Mouse (Mus musculus) lung, embryonic 14.5 days (tissue): ENCODE results near the gene Tanc2. TPM values are rescaled to one million over a fixed set of nuclear protein-coding genes. Genes with fewer than 3 reads are reported as not detected.

ENCODE experiments used
- ATAC-seq: fragments of 200-750 bp; cut with Nextera tagmentation; 2 replicates; pipeline ENCODE4 v1.8.0; 2017; ENCODE audit warnings: mild to moderate bottlenecking, moderate TSS enrichment, moderate library complexity; ENCODE audit not compliant: insufficient read depth
- DNase-seq: peaks from one replicate; pipeline ENCODE4 v3.0.0-alpha.2; 2015
- H3K27ac ChIP-seq: fragments of 300-500 bp; sonication (generic); 2 replicates; pipeline ENCODE4 v1.5.1; 2014; ENCODE audit warnings: low read depth, mild to moderate bottlenecking, moderate library complexity
- H3K27me3 ChIP-seq: fragments of 300-500 bp; sonication (generic); 2 replicates; pipeline ENCODE4 v1.6.1; 2014; ENCODE audit warnings: low read length, control low read depth; ENCODE audit not compliant: insufficient read depth
- H3K36me3 ChIP-seq: fragments of 300-500 bp; sonication (generic); 2 replicates; pipeline ENCODE4 v1.6.1; 2014; ENCODE audit warnings: control low read depth; ENCODE audit not compliant: insufficient read depth
- H3K4me1 ChIP-seq: fragments of 300-500 bp; sonication (generic); 2 replicates; pipeline ENCODE4 v1.6.1; 2014; ENCODE audit warnings: antibody characterized with exemption, control low read depth; ENCODE audit not compliant: insufficient read depth
- H3K4me2 ChIP-seq: fragments of 300-500 bp; sonication (generic); 2 replicates; pipeline ENCODE4 v1.6.1; 2014; ENCODE audit warnings: mild to moderate bottlenecking
- H3K4me3 ChIP-seq: fragments of 300-500 bp; sonication (generic); 2 replicates; pipeline ENCODE4 v1.5.1; 2014; ENCODE audit warnings: low read depth, low read length
- H3K9ac ChIP-seq: fragments of 300-500 bp; sonication (generic); 2 replicates; pipeline ENCODE4 v1.6.1; 2014
- H3K9me3 ChIP-seq: fragments of 300-500 bp; sonication (generic); 2 replicates; pipeline ENCODE4 v1.6.1; 2016; ENCODE audit warnings: low read depth, low read length, control low read depth
- CTCF ChIP-seq: IDR thresholded peaks from 2 replicates; pipeline ENCODE4 v1.5.1; 2016; ENCODE audit warnings: antibody characterized with exemption, low read depth
- WGBS: fragments of 180-500 bp; shearing (Covaris S2); extraction: QIAGEN DNeasy Blood & Tissue Kit; methylation state at CpG from one replicate; pipeline ENCODE4 v1.1.7; 2014; 5-methylcytosine and 5-hydroxymethylcytosine counted together
- polyA plus RNA-seq: library from polyadenylated mRNA; unstranded; fragments of >200 nt; fragmentation: Nextera tagmentation; extraction: Ambion mirVana; gene quantifications from 2 replicates; pipeline ENCODE4 v1.2.1, GENCODE M21; 2014

Tanc2 gene
- polyA plus RNA-seq, 1 experiment from 2014 or later = 17.1 TPM

- H3K36me3 ChIP-seq = no peaks in the 10 kb centered on the region
- H3K27ac ChIP-seq = no peak within 1 kb of the TSS
- WGBS = under 1% methylated on average over 75 of the region's 76 CpGs
- H3K9ac ChIP-seq = peak within 1 kb of the TSS; percentile 48
- ATAC-seq (peak; percentile 60), DNase-seq (peak; percentile 39)
- H3K4me3 ChIP-seq = peak within 1 kb of the TSS; percentile 55
- TF ChIP-seq CTCF = no peak
- peaks cover 30% of the 10 kb centered on the region for H3K27me3 ChIP-seq
- H3K4me1 ChIP-seq = no peaks in the 10 kb centered on the region; the same call in 1 of the 2 replicates
- peak within 1 kb of the TSS; percentile 99 for H3K4me2 ChIP-seq
- no peaks in the 10 kb centered on the region for H3K9me3 ChIP-seq
These were observed 378.2 kb downstream of the Tanc2 start, which contains the start of gene Ace for GRCm38 (mm10) chr11:105967741-105968574. Gene Ace, plus strand, starts transcription at chr11:105967945.

- TF ChIP-seq CTCF = no peak
- Histone ChIP-seq H3K4me2 (no peak overlapping the region), H3K36me3 (no peaks in the 10 kb centered on the region), H3K4me3 (no peak overlapping the region), H3K9ac (no peak overlapping the region), H3K27me3 (peaks cover 30% of the 10 kb centered on the region), H3K27ac (no peak overlapping the region), H3K9me3 (no peaks in the 10 kb centered on the region), H3K4me1 (no peaks in the 10 kb centered on the region; the same call in 1 of the 2 replicates)
- DNase-seq (no peak), ATAC-seq (no peak)
- WGBS = 36% methylated on average over 10 of the region's 10 CpGs
These were observed 379.2 kb downstream of the Tanc2 start for GRCm38 (mm10) chr11:105968948-105969347.

- H3K9me3 ChIP-seq = no peaks in the 10 kb centered on the region
- peaks cover 30% of the 10 kb centered on the region for H3K27me3 ChIP-seq
- H3K4me2 ChIP-seq = no peak overlapping the region
- DNase-seq = peak; percentile 55
- ATAC-seq = no peak
- TF ChIP-seq CTCF = peak; percentile 59
- WGBS = 28% methylated on average over 1 of the region's 1 CpGs
- H3K4me3 ChIP-seq = no peak overlapping the region
- no peaks in the 10 kb centered on the region for H3K36me3 ChIP-seq
- no peak overlapping the region for H3K27ac ChIP-seq
- no peak overlapping the region for H3K9ac ChIP-seq
- no peaks in the 10 kb centered on the region; the same call in 1 of the 2 replicates for H3K4me1 ChIP-seq
These were observed 379.7 kb downstream of the Tanc2 start for GRCm38 (mm10) chr11:105969516-105969915.

- no peak overlapping the region for H3K4me2 ChIP-seq
- DNase-seq = no peak
- H3K4me1 ChIP-seq = no peaks in the 10 kb centered on the region
- no peak for TF ChIP-seq CTCF
- H3K9ac ChIP-seq = no peak overlapping the region
- no peaks in the 10 kb centered on the region for H3K27me3 ChIP-seq
- H3K4me3 ChIP-seq = no peak overlapping the region
- H3K36me3 ChIP-seq = no peaks in the 10 kb centered on the region
- no peaks in the 10 kb centered on the region for H3K9me3 ChIP-seq
- 85% methylated on average over 6 of the region's 6 CpGs for WGBS
- H3K27ac ChIP-seq = no peak overlapping the region
- ATAC-seq = no peak
These were observed 384.8 kb downstream of the Tanc2 start for GRCm38 (mm10) chr11:105974593-105974992.

GRCm38 (mm10) chr11:105975050-105975449 lies 385.3 kb downstream of the Tanc2 start:
- no peak overlapping the region for H3K9ac ChIP-seq
- no peak overlapping the region for H3K4me3 ChIP-seq
- no peaks in the 10 kb centered on the region for H3K27me3 ChIP-seq
- no peaks in the 10 kb centered on the region for H3K36me3 ChIP-seq
- H3K4me2 ChIP-seq = no peak overlapping the region
- H3K4me1 ChIP-seq = no peaks in the 10 kb centered on the region
- WGBS = 64% methylated on average over 3 of the region's 3 CpGs
- H3K9me3 ChIP-seq = no peaks in the 10 kb centered on the region
- ATAC-seq (no peak), DNase-seq (no peak)
- no peak overlapping the region for H3K27ac ChIP-seq
- TF ChIP-seq CTCF = no peak

- Histone ChIP-seq H3K4me1 (no peaks in the 10 kb centered on the region), H3K4me3 (no peak overlapping the region), H3K27me3 (no peaks in the 10 kb centered on the region), H3K9me3 (no peaks in the 10 kb centered on the region), H3K36me3 (no peaks in the 10 kb centered on the region), H3K9ac (no peak overlapping the region), H3K27ac (no peak overlapping the region), H3K4me2 (no peak overlapping the region)
- DNase-seq (no peak), ATAC-seq (no peak)
- no peak for TF ChIP-seq CTCF
- 88% methylated on average over 5 of the region's 5 CpGs for WGBS
These were observed 385.9 kb downstream of the Tanc2 start for GRCm38 (mm10) chr11:105975636-105976035.

- H3K9me3 ChIP-seq = no peaks in the 10 kb centered on the region
- ATAC-seq (no peak), DNase-seq (no peak)
- no peak overlapping the region for H3K4me3 ChIP-seq
- no peak for TF ChIP-seq CTCF
- 76% methylated on average over 2 of the region's 2 CpGs for whole genome bisulfite sequencing
- no peak overlapping the region for H3K27ac ChIP-seq
- H3K4me2 ChIP-seq = no peak overlapping the region
- no peak overlapping the region for H3K9ac ChIP-seq
- no peaks in the 10 kb centered on the region for H3K36me3 ChIP-seq
- no peaks in the 10 kb centered on the region for H3K4me1 ChIP-seq
- H3K27me3 ChIP-seq = no peaks in the 10 kb centered on the region
These were observed 388.4 kb downstream of the Tanc2 start for GRCm38 (mm10) chr11:105978232-105978631.
